Mouse (Mus musculus) forebrain, embryonic 12.5 days (tissue): ENCODE data around the gene Bclaf3. TPM values are rescaled to one million over a fixed set of nuclear protein-coding genes. Genes with fewer than 3 reads are reported as not detected.
A peak's percentile ranks its signal among the peaks of the same experiment; 100 is the strongest.
"Not testable (repeated sequence)": the region's sequence is repeated elsewhere in the genome, so short reads cannot be mapped to it uniquely, and the experiment has no call there.

Source experiments
- ATAC-seq: fragments of 200-750 bp; cut with Nextera tagmentation; 2 replicates; pipeline ENCODE4 v1.8.0; 2017; ENCODE audit warnings: moderate TSS enrichment; ENCODE audit not compliant: low FRiP score
- H3K27ac ChIP-seq: fragments of 300-500 bp; sonication (generic); 2 replicates; pipeline ENCODE4 v1.5.1; 2016; ENCODE audit warnings: mild to moderate bottlenecking
- H3K27me3 ChIP-seq: fragments of 300-500 bp; sonication (generic); 2 replicates; pipeline ENCODE4 v1.6.1; 2016; ENCODE audit warnings: mild to moderate bottlenecking
- H3K36me3 ChIP-seq: fragments of 300-500 bp; sonication (generic); replicated peaks from 2 replicates; pipeline ENCODE4 v1.6.1; 2016; ENCODE audit warnings: mild to moderate bottlenecking
- H3K4me1 ChIP-seq: fragments of 300-500 bp; sonication (generic); 2 replicates; pipeline ENCODE4 v1.6.1; 2016
- H3K4me2 ChIP-seq: fragments of 300-500 bp; sonication (generic); 2 replicates; pipeline ENCODE4 v1.6.1; 2016; ENCODE audit warnings: mild to moderate bottlenecking, moderate library complexity
- H3K4me3 ChIP-seq: fragments of 300-500 bp; sonication (generic); replicated peaks from 2 replicates; pipeline ENCODE4 v1.5.1; 2016; ENCODE audit warnings: mild to moderate bottlenecking
- H3K9ac ChIP-seq: fragments of 300-500 bp; sonication (generic); 2 replicates; pipeline ENCODE4 v1.6.1; 2016; ENCODE audit warnings: mild to moderate bottlenecking
- H3K9me3 ChIP-seq: fragments of 300-500 bp; sonication (generic); 2 replicates; pipeline ENCODE4 v1.6.1; 2016
- WGBS: fragments of 180-500 bp; shearing (Covaris S2); methylation state at CpG from one replicate; pipeline ENCODE4 v1.1.7; 2016; 5-methylcytosine and 5-hydroxymethylcytosine counted together
- polyA plus RNA-seq: library from polyadenylated mRNA; unstranded; fragments of >200 nt; fragmentation: Nextera tagmentation; extraction: Ambion mirVana; gene quantifications from 2 replicates; pipeline ENCODE4 v1.2.1, GENCODE M21; 2016

The Bclaf3 gene
- polyA plus RNA-seq: 32.6 and 35.3 TPM in 2 replicates

- H3K4me3 ChIP-seq: no peak within 1 kb of the TSS
- no peak within 1 kb of the TSS for H3K9ac ChIP-seq
- no peak within 1 kb of the TSS for H3K4me2 ChIP-seq
- H3K9me3 ChIP-seq: no peaks in the 10 kb centered on the region
- ATAC-seq: no peak
- H3K4me1 ChIP-seq: no peaks in the 10 kb centered on the region
- 83% methylated on average over 6 of the region's 6 CpGs for WGBS
- H3K27ac ChIP-seq: no peak within 1 kb of the TSS
- no peaks in the 10 kb centered on the region for H3K36me3 ChIP-seq
- H3K27me3 ChIP-seq: peaks cover 22% of the 10 kb centered on the region
Measured at GRCm38 (mm10) chrX:159526388-159526787, at the start of gene Bclaf3. TSS of gene Bclaf3 (plus strand) at chrX:159526688.

GRCm38 (mm10) chrX:159478243-159478940 lies 48.1 kb upstream of the Bclaf3 start:
- 85% methylated on average over 4 of the region's 4 CpGs for WGBS
- H3K9me3 ChIP-seq, H3K4me3 ChIP-seq, H3K27ac ChIP-seq, ATAC-seq, H3K36me3 ChIP-seq, H3K4me2 ChIP-seq, H3K9ac ChIP-seq, H3K4me1 ChIP-seq, H3K27me3 ChIP-seq: not testable (repeated sequence)

DNA sequence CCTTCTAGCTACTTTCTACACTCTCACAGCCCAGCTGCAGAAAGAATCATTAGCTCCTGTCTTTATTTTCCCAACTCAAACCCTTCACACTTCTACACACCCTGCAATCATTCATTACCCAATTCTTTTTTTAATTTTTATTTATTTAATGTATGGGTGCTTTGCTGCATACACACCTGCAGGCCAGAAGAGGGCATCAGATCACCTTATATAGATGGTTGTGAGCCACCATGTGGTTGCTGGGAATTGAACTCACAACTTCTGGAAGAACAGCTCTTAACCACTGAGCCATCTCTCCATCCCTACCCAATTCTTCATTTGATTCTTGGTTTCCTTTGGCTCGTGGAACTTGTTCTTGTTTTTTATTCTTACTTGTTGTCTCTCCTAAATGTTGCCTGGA lies 42.2 kb upstream of the Bclaf3 start:
- H3K4me1 ChIP-seq: no peaks in the 10 kb centered on the region
- H3K36me3 ChIP-seq: no peaks in the 10 kb centered on the region
- no peaks in the 10 kb centered on the region; the same call in 1 of the 2 replicates for H3K27me3 ChIP-seq
- H3K27ac ChIP-seq: no peak overlapping the region
- no peak overlapping the region for H3K9ac ChIP-seq
- WGBS: 85% methylated on average over 1 of the region's 1 CpGs
- H3K9me3 ChIP-seq: no peaks in the 10 kb centered on the region
- H3K4me2 ChIP-seq: no peak overlapping the region
- H3K4me3 ChIP-seq: no peak overlapping the region
- no peak for ATAC-seq

DNA sequence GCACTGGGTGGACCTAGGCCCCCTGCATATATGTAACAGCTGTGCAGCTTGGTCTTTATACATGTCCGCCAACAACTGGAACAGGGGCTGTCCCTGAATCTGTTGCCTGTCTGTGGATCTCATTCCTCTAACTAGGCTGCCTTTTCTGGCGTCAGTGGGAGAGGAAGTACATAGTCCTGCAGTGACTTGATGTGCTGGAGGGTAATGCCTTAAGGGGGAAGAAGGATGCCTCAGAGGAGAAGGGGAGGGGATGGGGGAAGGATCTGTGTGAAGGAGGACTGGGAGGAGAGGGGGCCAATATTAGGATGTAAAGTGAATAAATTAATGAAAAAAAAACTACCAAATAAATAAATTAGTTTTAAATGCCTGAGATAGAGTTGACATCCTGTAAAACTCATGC lies 23.3 kb upstream of the Bclaf3 start:
- WGBS: 66% methylated on average over 2 of the region's 2 CpGs
- Histone ChIP-seq H3K4me1 (no peaks in the 10 kb centered on the region), H3K9me3 (no peaks in the 10 kb centered on the region), H3K4me2 (no peak overlapping the region), H3K27me3 (0 out of 2 replicates have a peak, but pooled peaks cover 3% of the 10 kb centered on the region), H3K9ac (no peak overlapping the region), H3K4me3 (no peak overlapping the region), H3K36me3 (no peaks in the 10 kb centered on the region), H3K27ac (no peak overlapping the region)
- no peak for ATAC-seq

GRCm38 (mm10) chrX:159508331-159509036 lies 18.0 kb upstream of the Bclaf3 start:
- H3K9ac ChIP-seq: no peak overlapping the region
- H3K27me3 ChIP-seq: no peaks in the 10 kb centered on the region
- no peaks in the 10 kb centered on the region for H3K36me3 ChIP-seq
- no peak for ATAC-seq
- no peaks in the 10 kb centered on the region for H3K9me3 ChIP-seq
- no peak overlapping the region for H3K27ac ChIP-seq
- WGBS: 63% methylated on average over 19 of the region's 19 CpGs
- no peak overlapping the region for H3K4me2 ChIP-seq
- no peaks in the 10 kb centered on the region for H3K4me1 ChIP-seq
- H3K4me3 ChIP-seq: no peak overlapping the region

GRCm38 (mm10) chrX:159509042-159509441 lies 17.4 kb upstream of the Bclaf3 start:
- Histone ChIP-seq H3K36me3 (no peaks in the 10 kb centered on the region), H3K27ac (no peak overlapping the region), H3K4me2 (no peak overlapping the region), H3K9ac (no peak overlapping the region), H3K4me1 (no peaks in the 10 kb centered on the region), H3K27me3 (no peaks in the 10 kb centered on the region), H3K9me3 (no peaks in the 10 kb centered on the region), H3K4me3 (no peak overlapping the region)
- WGBS: 71% methylated on average over 4 of the region's 4 CpGs
- ATAC-seq: no peak

DNA sequence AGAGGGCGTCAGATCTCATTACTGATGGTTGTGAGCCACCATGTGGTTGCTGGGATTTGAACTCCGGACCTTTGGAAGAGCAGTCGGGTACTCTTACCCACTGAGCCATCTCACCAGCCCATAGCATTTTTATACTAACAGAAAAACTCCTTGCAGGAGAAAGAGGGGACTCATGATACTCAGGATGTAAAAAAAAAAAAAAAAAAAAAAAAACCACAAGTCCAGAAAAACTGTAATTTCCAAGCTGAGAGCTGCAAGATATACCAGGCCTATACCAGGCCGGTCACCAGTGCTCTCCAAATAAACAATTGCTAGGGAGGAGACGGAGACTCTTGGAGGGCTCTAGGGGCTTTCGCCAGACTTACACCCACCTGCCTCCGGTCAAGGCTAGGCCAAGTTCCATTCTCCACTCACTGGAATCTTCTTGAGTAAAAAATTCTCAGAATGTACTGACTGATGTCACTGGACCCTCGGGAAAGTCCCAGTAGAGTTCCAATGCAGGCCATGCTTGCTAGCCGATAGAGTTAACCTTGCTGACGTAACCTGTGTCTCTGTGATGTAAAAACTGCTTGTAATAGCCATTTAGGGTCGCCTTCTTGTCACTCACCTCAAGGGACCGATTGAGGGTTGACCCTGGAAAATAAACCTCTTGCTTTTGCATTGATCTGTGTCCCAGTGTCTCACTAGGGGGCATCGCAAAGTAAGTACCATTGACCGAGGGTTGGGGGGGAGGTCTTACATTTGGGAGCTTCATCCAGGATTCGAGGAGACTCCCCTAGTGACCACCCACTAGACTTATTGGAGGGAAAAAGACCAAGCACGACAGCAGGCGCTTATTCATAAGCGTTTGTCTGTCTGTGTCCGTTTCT lies 16.4 kb upstream of the Bclaf3 start:
- Histone ChIP-seq H3K9ac (no peak overlapping the region), H3K4me3 (no peak overlapping the region), H3K27ac (no peak overlapping the region), H3K4me1 (no peaks in the 10 kb centered on the region), H3K27me3 (no peaks in the 10 kb centered on the region), H3K9me3 (no peaks in the 10 kb centered on the region), H3K36me3 (no peaks in the 10 kb centered on the region), H3K4me2 (no peak overlapping the region)
- 80% methylated on average over 19 of the region's 19 CpGs for WGBS
- no peak for ATAC-seq

DNA sequence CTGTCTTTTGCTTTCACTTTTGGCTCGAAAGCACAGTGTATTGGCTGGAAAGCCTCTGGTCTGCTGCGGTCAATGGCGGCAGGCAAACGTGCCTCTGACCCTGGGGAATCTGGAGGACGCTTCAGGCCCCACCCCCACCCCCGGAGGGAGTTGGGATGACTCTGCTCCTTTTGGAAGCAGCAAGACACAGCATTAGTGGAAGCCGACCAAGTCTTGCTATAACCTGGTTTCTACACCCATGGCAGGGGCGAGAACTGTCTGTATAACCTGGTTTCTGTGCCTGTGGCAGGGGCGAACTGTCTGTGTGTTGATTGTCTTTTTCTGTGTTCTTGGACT lies 15.8 kb upstream of the Bclaf3 start:
- Histone ChIP-seq H3K4me2 (no peak overlapping the region), H3K9ac (no peak overlapping the region), H3K4me3 (no peak overlapping the region), H3K27me3 (no peaks in the 10 kb centered on the region), H3K9me3 (no peaks in the 10 kb centered on the region), H3K36me3 (no peaks in the 10 kb centered on the region), H3K4me1 (no peaks in the 10 kb centered on the region), H3K27ac (no peak overlapping the region)
- 80% methylated on average over 9 of the region's 9 CpGs for WGBS
- ATAC-seq: no peak

GRCm38 (mm10) chrX:159515599-159515998 lies 10.9 kb upstream of the Bclaf3 start:
- no peaks in the 10 kb centered on the region for H3K36me3 ChIP-seq
- H3K9me3 ChIP-seq: no peaks in the 10 kb centered on the region
- no peak overlapping the region for H3K4me3 ChIP-seq
- WGBS: 88% methylated on average over 6 of the region's 6 CpGs
- H3K4me1 ChIP-seq: no peaks in the 10 kb centered on the region
- ATAC-seq: no peak
- no peak overlapping the region for H3K4me2 ChIP-seq
- H3K27me3 ChIP-seq: 0 out of 2 replicates have a peak, but pooled peaks cover 4% of the 10 kb centered on the region
- no peak overlapping the region for H3K27ac ChIP-seq
- no peak overlapping the region for H3K9ac ChIP-seq

GRCm38 (mm10) chrX:159521780-159522179 lies 4.7 kb upstream of the Bclaf3 start:
- 83% methylated on average over 3 of the region's 3 CpGs for WGBS
- no peak overlapping the region for H3K4me3 ChIP-seq
- H3K27me3 ChIP-seq: peaks cover 7% of the 10 kb centered on the region; the same call in 1 of the 2 replicates
- no peaks in the 10 kb centered on the region for H3K9me3 ChIP-seq
- no peak overlapping the region for H3K9ac ChIP-seq
- no peak overlapping the region for H3K4me2 ChIP-seq
- H3K36me3 ChIP-seq: no peaks in the 10 kb centered on the region
- H3K4me1 ChIP-seq: no peaks in the 10 kb centered on the region
- H3K27ac ChIP-seq: no peak overlapping the region
- no peak for ATAC-seq

GRCm38 (mm10) chrX:159522651-159523050 lies 3.8 kb upstream of the Bclaf3 start:
- no peak overlapping the region for H3K4me2 ChIP-seq

GRCm38 (mm10) chrX:159532427-159532810 lies 5.9 kb downstream of the Bclaf3 start:
- peak overlapping the region; percentile 86 for H3K27ac ChIP-seq
- peak overlapping the region; percentile 50 for H3K4me2 ChIP-seq
- WGBS: 13% methylated on average over 37 of the region's 38 CpGs
- peak overlapping the region; percentile 76 for H3K9ac ChIP-seq
- peak overlapping the region; percentile 66 for H3K4me3 ChIP-seq
- no peaks in the 10 kb centered on the region for H3K9me3 ChIP-seq
- H3K36me3 ChIP-seq: no peaks in the 10 kb centered on the region
- peaks cover 13% of the 10 kb centered on the region for H3K27me3 ChIP-seq
- H3K4me1 ChIP-seq: no peaks in the 10 kb centered on the region
- ATAC-seq: peak; percentile 99

More at GRCm38 (mm10) chrX:159522651-159523050, 3.8 kb upstream of the Bclaf3 start:
- H3K9ac ChIP-seq: no peak overlapping the region
- WGBS: 77% methylated on average over 4 of the region's 4 CpGs
- no peaks in the 10 kb centered on the region for H3K36me3 ChIP-seq
- H3K4me3 ChIP-seq: no peak overlapping the region
- H3K9me3 ChIP-seq: no peaks in the 10 kb centered on the region
- ATAC-seq: no peak
- no peak overlapping the region for H3K27ac ChIP-seq
- H3K27me3 ChIP-seq: peaks cover 15% of the 10 kb centered on the region; the same call in 1 of the 2 replicates
- H3K4me1 ChIP-seq: no peaks in the 10 kb centered on the region
